ENCODE assay signal across 20 mouse cellular contexts in genomic region chr2:50044871-50045470, GRCm38 (mm10). TPM values are rescaled to one million over a fixed set of nuclear protein-coding genes. Genes with fewer than 3 reads are reported as not detected.
DNase-seq lines count a peak whose midpoint lies in the region; ATAC-seq lines count a peak whose summit lies in the region.
"Had no signal": no experiment of that assay in that cellular context is flagged by ENCODE, and none has a peak within 500 bp of the region (broad histone marks: within the 10 kb centered on the region; RNA-seq: fewer than 3 reads in every experiment).

No protein-coding gene starts in this region.

- intact Hi-C loops in heart, postnatal 14 days (cut with DNase I): no loop called here

- H3K9me3 ChIP-seq in forebrain, embryonic 10.5 days: no peaks in the 10 kb centered on the region
- H3K9me3 ChIP-seq: embryonic facial prominence, embryonic 15.5 days; limb, embryonic 12.5 days; midbrain, embryonic 12.5 days; neural tube, embryonic 15.5 days had no signal

- no peak overlapping the region for H3K4me3 ChIP-seq in forebrain, embryonic 10.5 days
- H3K4me3 ChIP-seq: embryonic facial prominence, embryonic 15.5 days; heart, embryonic 13.5 days; limb, embryonic 12.5 days; midbrain, embryonic 12.5 days; neural tube, embryonic 15.5 days had no signal

- H3K27ac ChIP-seq in forebrain, embryonic 10.5 days: peak overlapping the region; percentile 9; the same call in 1 of the 2 replicates
- H3K27ac ChIP-seq: embryonic facial prominence, embryonic 15.5 days; heart, embryonic 13.5 days; limb, embryonic 12.5 days; liver, embryonic 14.5 days; midbrain, embryonic 12.5 days; neural tube, embryonic 15.5 days; stomach, postnatal 0 days had no signal

- H3K4me1 ChIP-seq in forebrain, embryonic 10.5 days: peaks cover 36% of the 10 kb centered on the region
- H3K4me1 ChIP-seq: embryonic facial prominence, embryonic 15.5 days; neural tube, embryonic 15.5 days had no signal

- H3K36me3 ChIP-seq in forebrain, embryonic 10.5 days (replicated peaks): no peaks in the 10 kb centered on the region
- H3K36me3 ChIP-seq: embryonic facial prominence, embryonic 15.5 days; G1E; heart, embryonic 13.5 days; limb, embryonic 12.5 days; midbrain, embryonic 12.5 days; neural tube, embryonic 15.5 days had no signal

- no peaks in the 10 kb centered on the region for H3K27me3 ChIP-seq in forebrain, embryonic 10.5 days (ENCODE audit: poor library complexity, severe bottlenecking)
- H3K27me3 ChIP-seq: embryonic facial prominence, embryonic 15.5 days; heart, embryonic 13.5 days; limb, embryonic 12.5 days; neural tube, embryonic 15.5 days had no signal

- no peak for ATAC-seq in monocyte, adult 5-6 weeks (replicated peaks; ENCODE audit: insufficient number of reproducible peaks, low FRiP score, low TSS enrichment, poor library complexity, severe bottlenecking)

- DNase-seq in layer of hippocampus, adult 18-20 months (ENCODE audit: low spot score in 2 of 2): peak; percentile 11 to 14
- DNase-seq in layer of hippocampus, postnatal 25 days (ENCODE audit: extremely low spot score in 1 of 2, low spot score in 1 of 2): no peak
- DNase-seq in brain, adult 2 months (ENCODE audit: low read depth, low spot score): peak; percentile 74
- no peak for DNase-seq in forebrain, embryonic 10.5 days (ENCODE audit: extremely low spot score, low spot score)
- DNase-seq in forelimb bud, embryonic 11.5 days (ENCODE audit: low read depth, low spot score): peak; percentile 29
- no peak for DNase-seq in heart, postnatal 14 days
- DNase-seq: cerebellum, adult 11-12 months; kidney, adult 2 months; kidney, postnatal 36 days; thymus, postnatal 25 days had no signal

- WGBS in forebrain, embryonic 10.5 days: 68% methylated on average over 7 of the region's 7 CpGs

RNA-seq across cellular contexts. Expression of gene Lypd6, which starts 21.3 kb away (rescaled TPM):
- 10 to 100 TPM; 17.2 to 20.5 TPM for total RNA-seq in layer of hippocampus, adult 18-20 months (2021)
- total RNA-seq in layer of hippocampus, postnatal 25 days (2021): 10 to 100 TPM; 20.1 to 20.2 TPM
- polyA plus RNA-seq in forebrain, embryonic 10.5 days (2016; fragmentation: Nextera tagmentation; extraction: Ambion mirVana): 3.9 and 5.5 TPM in 2 replicates
- under 1 TPM; 0.17 to 0.22 TPM for total RNA-seq in heart, postnatal 14 days (2021)
- total RNA-seq in monocyte, adult 5-6 weeks (2017): 0.39 TPM in 1 of 3 replicates, not detected in the others
- total RNA-seq: common myeloid progenitor, adult 5-6 weeks; G1E had no signal
- polyA plus RNA-seq: G1E had no signal

Comparison
In these comparisons a context has a peak if more than half of its experiments do, and no peak if none do; other contexts are left out.
1. DNase-seq: peak in layer of hippocampus, adult 18-20 months (2 of 2), brain, adult 2 months (single experiment) and forelimb bud, embryonic 11.5 days (single experiment); none in layer of hippocampus, postnatal 25 days (0 of 2), forebrain, embryonic 10.5 days (single experiment) and heart, postnatal 14 days (0 of 2).
2. RNA of gene Lypd6, which starts 21.3 kb away (total RNA-seq): 17.2 to 20.5 TPM in layer of hippocampus, adult 18-20 months and 20.1 to 20.2 TPM in layer of hippocampus, postnatal 25 days; 0.17 to 0.22 TPM in heart, postnatal 14 days and 0.39 TPM in monocyte, adult 5-6 weeks; every median in the first group is over 10 times any median in the second.